Mouse (Mus musculus) G1E (cell line): ENCODE results near the gene Cflar. TPM values are rescaled to one million over a fixed set of nuclear protein-coding genes. Genes with fewer than 3 reads are reported as not detected.

ENCODE experiments used
- ATAC-seq: 2 replicates; pipeline ENCODE4 v1.8.0; 2016; ENCODE audit warnings: mild to moderate bottlenecking; ENCODE audit not compliant: insufficient number of reproducible peaks, poor library complexity, low FRiP score, severe bottlenecking; ENCODE audit errors: extremely low read depth
- DNase-seq: peaks from one replicate; pipeline ENCODE4 v3.0.0; 2012; ENCODE audit warnings: low spot score
- H3K27me3 ChIP-seq: 2 replicates; pipeline ENCODE4 v1.6.1; 2012; ENCODE audit warnings: mild to moderate bottlenecking, low read length, inconsistent platforms; ENCODE audit not compliant: insufficient read depth
- H3K36me3 ChIP-seq: replicated peaks from 2 replicates; pipeline ENCODE3; 2012; ENCODE audit warnings: mild to moderate bottlenecking, inconsistent platforms
- H3K4me1 ChIP-seq: 2 replicates; pipeline ENCODE4 v1.6.1; 2012; ENCODE audit warnings: low read depth, low read length, inconsistent platforms, mixed read lengths; ENCODE audit not compliant: insufficient read depth
- H3K4me3 ChIP-seq: 2 replicates; pipeline ENCODE4 v1.5.1; 2012; ENCODE audit warnings: low read depth, mild to moderate bottlenecking, inconsistent platforms, low read length, moderate library complexity, mixed read lengths
- H3K9me3 ChIP-seq: replicated peaks from 2 replicates; pipeline ENCODE4 v1.6.1; 2012; ENCODE audit warnings: inconsistent platforms
- CTCF ChIP-seq: IDR thresholded peaks from 2 replicates; pipeline ENCODE4 v1.5.1; 2012; ENCODE audit warnings: low read depth, low read length, inconsistent platforms, mixed read lengths
- GATA1 ChIP-seq: IDR thresholded peaks from 2 replicates; pipeline ENCODE4 v1.6.1; 2012; ENCODE audit warnings: borderline replicate concordance, low read length, inconsistent platforms, mixed read lengths
- GATA2 ChIP-seq: IDR thresholded peaks from 2 replicates; pipeline ENCODE4 v1.6.1; 2012; ENCODE audit warnings: low read depth, low read length, inconsistent platforms, borderline replicate concordance
- POLR2AphosphoS5 ChIP-seq: IDR thresholded peaks from 2 replicates; pipeline ENCODE4 v1.6.1; 2012; ENCODE audit warnings: low read depth, low read length, inconsistent platforms; ENCODE audit not compliant: insufficient replicate concordance
- TAL1 ChIP-seq: conservative IDR thresholded peaks from 2 replicates; pipeline ENCODE4 v1.6.1; 2012; ENCODE audit warnings: low read depth, low read length, inconsistent platforms, mixed read lengths
- polyA plus RNA-seq: library from polyadenylated mRNA; stranded (reverse); fragments of >175 nt; gene quantifications from 2 replicates; pipeline ENCODE4 v1.2.3, GENCODE M21; 2012
- total RNA-seq, 2 experiments: library from RNA; stranded (forward) in 1 of 2; stranded (reverse) in 1 of 2; fragments of 200-1000 nt in 1 of 2; fragments of >200 nt in 1 of 2; fragmentation: Nextera tagmentation in 1 of 2; gene quantifications; 2 replicates each; pipeline ENCODE4 v1.2.3; 2014 to 2017

The Cflar gene
- total and polyA plus RNA-seq, 3 experiments, result 8.8 to 179 (median 127) TPM

GRCm38 (mm10) chr1:58717589-58718270, 6.4 kb downstream of the Cflar start:
- H3K27me3 ChIP-seq, result no peaks in the 10 kb centered on the region
- TF ChIP-seq GATA2 (no peak), TAL1 (no peak), POLR2AphosphoS5 (no peak), CTCF (no peak), GATA1 (no peak)
- H3K4me3 ChIP-seq, result no peak overlapping the region
- H3K9me3 ChIP-seq, result no peaks in the 10 kb centered on the region
- ATAC-seq (no peak), DNase-seq (no peak)
- peaks cover 80% of the 10 kb centered on the region for H3K36me3 ChIP-seq
- H3K4me1 ChIP-seq, result peaks cover 75% of the 10 kb centered on the region

- H3K9me3 ChIP-seq, result no peaks in the 10 kb centered on the region
- DNase-seq (no peak), ATAC-seq (no peak)
- H3K4me1 ChIP-seq, result peaks cover 61% of the 10 kb centered on the region
- H3K4me3 ChIP-seq, result no peak overlapping the region
- H3K27me3 ChIP-seq, result no peaks in the 10 kb centered on the region
- TF ChIP-seq CTCF, result no peak
- TF ChIP-seq GATA1, result no peak
- no peak for TF ChIP-seq GATA2
- no peak for TF ChIP-seq TAL1
- no peak for TF ChIP-seq POLR2AphosphoS5
- H3K36me3 ChIP-seq, result peaks cover 82% of the 10 kb centered on the region
These were observed 8.1 kb downstream of the Cflar start for GRCm38 (mm10) chr1:58719356-58719945.

- H3K4me1 ChIP-seq, result peaks cover 55% of the 10 kb centered on the region
- no peak for DNase-seq
- H3K4me3 ChIP-seq, result no peak overlapping the region
- peaks cover 79% of the 10 kb centered on the region for H3K36me3 ChIP-seq
- no peaks in the 10 kb centered on the region for H3K27me3 ChIP-seq
- no peak for ATAC-seq
- TF ChIP-seq POLR2AphosphoS5, result no peak
- no peak for TF ChIP-seq TAL1
- TF ChIP-seq GATA2, result no peak
- TF ChIP-seq CTCF, result no peak
- no peak for TF ChIP-seq GATA1
- H3K9me3 ChIP-seq, result no peaks in the 10 kb centered on the region
These were observed 8.8 kb downstream of the Cflar start for GRCm38 (mm10) chr1:58720090-58720489.

GRCm38 (mm10) chr1:58720988-58721387, 9.7 kb downstream of the Cflar start:
- TF ChIP-seq GATA2 (no peak), GATA1 (no peak), POLR2AphosphoS5 (no peak)
- ATAC-seq, result no peak
- DNase-seq, result no peak
- Histone ChIP-seq H3K9me3 (no peaks in the 10 kb centered on the region), H3K27me3 (no peaks in the 10 kb centered on the region), H3K36me3 (peaks cover 76% of the 10 kb centered on the region), H3K4me3 (no peak overlapping the region), H3K4me1 (peaks cover 51% of the 10 kb centered on the region)

GRCm38 (mm10) chr1:58722115-58722938, 11.0 kb downstream of the Cflar start:
- TF ChIP-seq GATA2 (no peak), GATA1 (no peak), POLR2AphosphoS5 (no peak), TAL1 (no peak), CTCF (no peak)
- Histone ChIP-seq H3K27me3 (no peaks in the 10 kb centered on the region), H3K4me3 (no peak overlapping the region), H3K4me1 (peaks cover 41% of the 10 kb centered on the region), H3K36me3 (peaks cover 77% of the 10 kb centered on the region), H3K9me3 (no peaks in the 10 kb centered on the region)
- DNase-seq (no peak), ATAC-seq (no peak)

- Histone ChIP-seq H3K36me3 (peaks cover 78% of the 10 kb centered on the region), H3K4me1 (peaks cover 33% of the 10 kb centered on the region)
These were observed 11.9 kb downstream of the Cflar start for GRCm38 (mm10) chr1:58723062-58723808.

More at GRCm38 (mm10) chr1:58723062-58723808, 11.9 kb downstream of the Cflar start:
- H3K4me3 ChIP-seq, result no peak overlapping the region
- H3K9me3 ChIP-seq, result no peaks in the 10 kb centered on the region
- no peak for TF ChIP-seq TAL1
- no peak for TF ChIP-seq GATA2
- no peak for TF ChIP-seq GATA1
- no peak for TF ChIP-seq CTCF
- TF ChIP-seq POLR2AphosphoS5, result no peak
- DNase-seq (no peak), ATAC-seq (no peak)
- H3K27me3 ChIP-seq, result no peaks in the 10 kb centered on the region
